Mouse (Mus musculus) heart, embryonic 10.5 days (tissue): ENCODE measurements at regions not wholly inside any gene's neighbourhood (a gene's known extent, or its start where the extent isn't known, plus 50 kb on each side); places are given as distances from the start of the nearest gene placed in this dataset.
"Not testable (repeated sequence)": the region's sequence is repeated elsewhere in the genome, so short reads cannot be mapped to it uniquely, and the experiment has no call there.

Experiments
- DNase-seq: peaks from one replicate; pipeline ENCODE4 v3.0.0-alpha.2; 2017; ENCODE audit warnings: low spot score
- H3K27ac ChIP-seq: fragments of 300-500 bp; sonication (generic); 2 replicates; pipeline ENCODE4 v1.5.1; 2016; ENCODE audit warnings: mild to moderate bottlenecking
- H3K27me3 ChIP-seq: fragments of 300-500 bp; sonication (generic); 2 replicates; pipeline ENCODE4 v1.6.1; 2016; ENCODE audit warnings: mild to moderate bottlenecking; ENCODE audit not compliant: poor library complexity, insufficient read depth, severe bottlenecking
- H3K36me3 ChIP-seq: fragments of 300-500 bp; sonication (generic); 2 replicates; pipeline ENCODE4 v1.6.1; 2016; ENCODE audit warnings: mild to moderate bottlenecking, moderate library complexity
- H3K4me1 ChIP-seq: fragments of 300-500 bp; sonication (generic); 2 replicates; pipeline ENCODE4 v1.6.1; 2016; ENCODE audit warnings: mild to moderate bottlenecking
- H3K4me3 ChIP-seq: fragments of 300-500 bp; sonication (generic); 2 replicates; pipeline ENCODE4 v1.5.1; 2016; ENCODE audit warnings: mild to moderate bottlenecking, moderate library complexity
- H3K9me3 ChIP-seq: fragments of 300-500 bp; sonication (generic); 2 replicates; pipeline ENCODE4 v1.6.1; 2016; ENCODE audit warnings: mild to moderate bottlenecking, moderate library complexity
- WGBS: fragments of 180-500 bp; shearing (Covaris S2); methylation state at CpG from one replicate; pipeline ENCODE4 v1.1.7; 2016; 5-methylcytosine and 5-hydroxymethylcytosine counted together

- 46% methylated on average over 4 of the region's 4 CpGs for WGBS
- H3K27ac ChIP-seq: peak overlapping the region; percentile 29; the same call in 1 of the 2 replicates
- peak; percentile 83 for DNase-seq
- no peaks in the 10 kb centered on the region for H3K36me3 ChIP-seq
- H3K9me3 ChIP-seq: no peaks in the 10 kb centered on the region
- no peak overlapping the region for H3K4me3 ChIP-seq
- no peaks in the 10 kb centered on the region for H3K27me3 ChIP-seq
- no peaks in the 10 kb centered on the region for H3K4me1 ChIP-seq
Measured at GRCm38 (mm10) chr3:60819684-60820281, 182.8 kb upstream of the P2ry1 start.

- H3K4me3 ChIP-seq: no peak overlapping the region
- no peaks in the 10 kb centered on the region for H3K27me3 ChIP-seq
- H3K4me1 ChIP-seq: no peaks in the 10 kb centered on the region
- no peak overlapping the region for H3K27ac ChIP-seq
- H3K36me3 ChIP-seq: no peaks in the 10 kb centered on the region
- DNase-seq: no peak
- no peaks in the 10 kb centered on the region for H3K9me3 ChIP-seq
Measured at GRCm38 (mm10) chr3:60821463-60821862, 181.1 kb upstream of the P2ry1 start.

GRCm38 (mm10) chr3:60826759-60827158 is 175.8 kb upstream of the P2ry1 start:
- Histone ChIP-seq H3K4me3 (no peak overlapping the region), H3K27me3 (no peaks in the 10 kb centered on the region), H3K4me1 (no peaks in the 10 kb centered on the region), H3K27ac (no peak overlapping the region), H3K9me3 (no peaks in the 10 kb centered on the region), H3K36me3 (no peaks in the 10 kb centered on the region)
- WGBS: 48% methylated on average over 4 of the region's 4 CpGs
- no peak for DNase-seq

- Histone ChIP-seq H3K36me3 (no peaks in the 10 kb centered on the region), H3K27me3 (no peaks in the 10 kb centered on the region), H3K9me3 (no peaks in the 10 kb centered on the region), H3K4me1 (no peaks in the 10 kb centered on the region), H3K27ac (no peak overlapping the region), H3K4me3 (no peak overlapping the region)
- WGBS: 75% methylated on average over 4 of the region's 4 CpGs
- DNase-seq: no peak
Measured at GRCm38 (mm10) chr3:60832385-60832784, 170.2 kb upstream of the P2ry1 start.

GRCm38 (mm10) chr3:60841895-60842294 is 160.7 kb upstream of the P2ry1 start:
- H3K9me3 ChIP-seq: no peaks in the 10 kb centered on the region
- no peaks in the 10 kb centered on the region for H3K27me3 ChIP-seq
- 83% methylated on average over 1 of the region's 1 CpGs for WGBS
- no peak for DNase-seq
- H3K4me3 ChIP-seq: no peak overlapping the region
- no peaks in the 10 kb centered on the region for H3K36me3 ChIP-seq
- H3K27ac ChIP-seq: no peak overlapping the region
- no peaks in the 10 kb centered on the region for H3K4me1 ChIP-seq

GRCm38 (mm10) chr3:60845293-60845692 is 157.3 kb upstream of the P2ry1 start:
- WGBS: 72% methylated on average over 2 of the region's 2 CpGs

GRCm38 (mm10) chr3:60848437-60848836 is 154.2 kb upstream of the P2ry1 start:
- WGBS: 80% methylated on average over 2 of the region's 2 CpGs
- Histone ChIP-seq H3K4me3 (no peak overlapping the region), H3K27me3 (no peaks in the 10 kb centered on the region), H3K27ac (no peak overlapping the region), H3K4me1 (no peaks in the 10 kb centered on the region), H3K36me3 (no peaks in the 10 kb centered on the region), H3K9me3 (no peaks in the 10 kb centered on the region)
- no peak for DNase-seq

More at GRCm38 (mm10) chr3:60845293-60845692, 157.3 kb upstream of the P2ry1 start:
- no peak overlapping the region for H3K27ac ChIP-seq
- H3K36me3 ChIP-seq: no peaks in the 10 kb centered on the region
- no peaks in the 10 kb centered on the region for H3K4me1 ChIP-seq
- no peaks in the 10 kb centered on the region for H3K9me3 ChIP-seq
- DNase-seq: no peak
- no peak overlapping the region for H3K4me3 ChIP-seq
- no peaks in the 10 kb centered on the region for H3K27me3 ChIP-seq

GRCm38 (mm10) chr3:60853773-60854172 is 148.8 kb upstream of the P2ry1 start:
- Histone ChIP-seq H3K4me3 (no peak overlapping the region), H3K27ac (no peak overlapping the region), H3K4me1 (no peaks in the 10 kb centered on the region), H3K27me3 (no peaks in the 10 kb centered on the region), H3K36me3 (no peaks in the 10 kb centered on the region), H3K9me3 (no peaks in the 10 kb centered on the region)
- 51% methylated on average over 5 of the region's 5 CpGs for WGBS
- no peak for DNase-seq

- H3K4me1 ChIP-seq: no peaks in the 10 kb centered on the region
- H3K9me3 ChIP-seq: no peaks in the 10 kb centered on the region
- H3K36me3 ChIP-seq: no peaks in the 10 kb centered on the region
- H3K27ac ChIP-seq: no peak overlapping the region
- no peak for DNase-seq
- 68% methylated on average over 2 of the region's 2 CpGs for WGBS
- no peak overlapping the region for H3K4me3 ChIP-seq
- H3K27me3 ChIP-seq: no peaks in the 10 kb centered on the region
Measured at GRCm38 (mm10) chr3:60855734-60856133, 146.9 kb upstream of the P2ry1 start.

GRCm38 (mm10) chr3:60858474-60859118 is 144.0 kb upstream of the P2ry1 start:
- no peaks in the 10 kb centered on the region for H3K9me3 ChIP-seq
- no peaks in the 10 kb centered on the region for H3K4me1 ChIP-seq
- no peak for DNase-seq
- WGBS: 87% methylated on average over 5 of the region's 5 CpGs
- no peaks in the 10 kb centered on the region for H3K36me3 ChIP-seq
- no peak overlapping the region for H3K4me3 ChIP-seq
- no peaks in the 10 kb centered on the region for H3K27me3 ChIP-seq
- H3K27ac ChIP-seq: no peak overlapping the region

- no peak for DNase-seq
- H3K27me3 ChIP-seq: no peaks in the 10 kb centered on the region
- H3K9me3 ChIP-seq: no peaks in the 10 kb centered on the region
- no peak overlapping the region for H3K4me3 ChIP-seq
- no peak overlapping the region for H3K27ac ChIP-seq
- H3K4me1 ChIP-seq: no peaks in the 10 kb centered on the region
- 86% methylated on average over 3 of the region's 3 CpGs for WGBS
- no peaks in the 10 kb centered on the region for H3K36me3 ChIP-seq
Measured at GRCm38 (mm10) chr3:60859119-60859515, 143.5 kb upstream of the P2ry1 start.

- not testable (repeated sequence) for H3K4me1 ChIP-seq, H3K27me3 ChIP-seq, H3K36me3 ChIP-seq, H3K4me3 ChIP-seq, H3K27ac ChIP-seq, H3K9me3 ChIP-seq, DNase-seq
- WGBS: 92% methylated on average over 11 of the region's 11 CpGs
Measured at GRCm38 (mm10) chr3:60876858-60877257, 125.7 kb upstream of the P2ry1 start.

GRCm38 (mm10) chr3:60878880-60879279 is 123.7 kb upstream of the P2ry1 start:
- no peaks in the 10 kb centered on the region for H3K9me3 ChIP-seq
- WGBS: 84% methylated on average over 3 of the region's 3 CpGs
- no peaks in the 10 kb centered on the region for H3K27me3 ChIP-seq
- no peak overlapping the region for H3K4me3 ChIP-seq
- H3K4me1 ChIP-seq: no peaks in the 10 kb centered on the region
- H3K36me3 ChIP-seq: no peaks in the 10 kb centered on the region
- no peak for DNase-seq
- H3K27ac ChIP-seq: no peak overlapping the region

- H3K27me3 ChIP-seq: no peaks in the 10 kb centered on the region
- no peak overlapping the region for H3K27ac ChIP-seq
- H3K9me3 ChIP-seq: no peaks in the 10 kb centered on the region
- H3K4me3 ChIP-seq: no peak overlapping the region
- WGBS: 61% methylated on average over 3 of the region's 3 CpGs
- DNase-seq: no peak
- no peaks in the 10 kb centered on the region for H3K4me1 ChIP-seq
- H3K36me3 ChIP-seq: no peaks in the 10 kb centered on the region
Measured at GRCm38 (mm10) chr3:60884027-60884426, 118.6 kb upstream of the P2ry1 start.
